Mouse (Mus musculus) 3134 (cell line): ENCODE results near the gene Gorab.

Experiments used
- DNase-seq: peaks from one replicate; pipeline ENCODE4 v3.0.0-alpha.2; 2011; ENCODE audit warnings: low spot score; ENCODE audit not compliant: insufficient read length; ENCODE audit errors: extremely low read depth

Gene Gorab

GRCm38 (mm10) chr1:163403498-163404126 is at the start of gene Gorab:
Gene Gorab (minus strand): TSS chr1:163403669.
- peak; percentile 93 for DNase-seq

GRCm38 (mm10) chr1:163443832-163444231 is 40.4 kb upstream of the Gorab start:
- no peak for DNase-seq

- DNase-seq, result no peak
Measured at GRCm38 (mm10) chr1:163439002-163439401, 35.5 kb upstream of the Gorab start.

- no peak for DNase-seq
Measured at GRCm38 (mm10) chr1:163423467-163424014, 20.1 kb upstream of the Gorab start.

- DNase-seq, result no peak
Measured at GRCm38 (mm10) chr1:163417191-163417590, 13.7 kb upstream of the Gorab start.

GRCm38 (mm10) chr1:163414200-163414599 is 10.7 kb upstream of the Gorab start:
- DNase-seq, result no peak

- DNase-seq, result no peak
Measured at GRCm38 (mm10) chr1:163406203-163406602, 2.7 kb upstream of the Gorab start.

GRCm38 (mm10) chr1:163391321-163391720 is 12.1 kb downstream of the Gorab start:
- no peak for DNase-seq

- DNase-seq, result no peak
Measured at GRCm38 (mm10) chr1:163390044-163390443, 13.4 kb downstream of the Gorab start.

GRCm38 (mm10) chr1:163386196-163386595 is 17.3 kb downstream of the Gorab start:
- DNase-seq, result no peak

- no peak for DNase-seq
Measured at GRCm38 (mm10) chr1:163383442-163384027, 19.9 kb downstream of the Gorab start.

- DNase-seq, result peak; percentile 62
Measured at GRCm38 (mm10) chr1:163382048-163382719, 21.3 kb downstream of the Gorab start.

- no peak for DNase-seq
Measured at GRCm38 (mm10) chr1:163380591-163380990, 22.9 kb downstream of the Gorab start.

- DNase-seq, result peak; percentile 42
Measured at GRCm38 (mm10) chr1:163380072-163380471, 23.4 kb downstream of the Gorab start.

GRCm38 (mm10) chr1:163377924-163378323 is 25.5 kb downstream of the Gorab start:
- DNase-seq, result no peak

GRCm38 (mm10) chr1:163376818-163377581 is 26.5 kb downstream of the Gorab start:
- no peak for DNase-seq

- DNase-seq, result no peak
Measured at GRCm38 (mm10) chr1:163374455-163374854, 29.0 kb downstream of the Gorab start.

GRCm38 (mm10) chr1:163362202-163362601 is 41.3 kb downstream of the Gorab start:
- DNase-seq, result peak; percentile 29

- DNase-seq, result no peak
Measured at GRCm38 (mm10) chr1:163361376-163361775, 42.1 kb downstream of the Gorab start.

- DNase-seq, result no peak
Measured at GRCm38 (mm10) chr1:163360796-163361195, 42.7 kb downstream of the Gorab start.

GRCm38 (mm10) chr1:163359521-163359920 is 43.9 kb downstream of the Gorab start:
- no peak for DNase-seq
